26 mouse cellular contexts compared by ENCODE assay signal in genomic region chr12:69788380-69788779, GRCm38 (mm10). TPM values are rescaled to one million over a fixed set of nuclear protein-coding genes. Genes with fewer than 3 reads are reported as not detected.
DNase-seq lines count a peak whose midpoint lies in the region; ATAC-seq and TF ChIP-seq lines count a peak whose summit lies in the region.
"Had no signal": no experiment of that assay in that cellular context is flagged by ENCODE, and none has a peak within 500 bp of the region (broad histone marks: within the 10 kb centered on the region; RNA-seq: fewer than 3 reads in every experiment).

No protein-coding gene starts in this region.

- ATAC-seq in hindbrain, postnatal 0 days: no peak
- ATAC-seq in hindbrain, embryonic 16.5 days: no peak
- ATAC-seq: CD4-positive, CD25-positive, alpha-beta regulatory T cell, adult 4 months; forebrain, embryonic 13.5 days; intestine, embryonic 16.5 days; lung, postnatal 0 days had no signal

- no peaks in the 10 kb centered on the region for H3K9me3 ChIP-seq in hindbrain, postnatal 0 days (ENCODE audit: low read length)
- H3K9me3 ChIP-seq in hindbrain, embryonic 16.5 days (ENCODE audit: control insufficient read depth, low read length): no peaks in the 10 kb centered on the region
- H3K9me3 ChIP-seq: forebrain, embryonic 13.5 days; heart, embryonic 13.5 days; limb, embryonic 10.5 days; limb, embryonic 15.5 days; liver, embryonic 13.5 days; megakaryocyte, embryonic 14.5 days; midbrain, embryonic 12.5 days had no signal

- no peaks in the 10 kb centered on the region for H3K36me3 ChIP-seq in hindbrain, postnatal 0 days (ENCODE audit: insufficient read depth, low read length)
- no peaks in the 10 kb centered on the region for H3K36me3 ChIP-seq in hindbrain, embryonic 16.5 days (ENCODE audit: control insufficient read depth, insufficient read depth, low read length)
- H3K36me3 ChIP-seq: heart, embryonic 13.5 days; limb, embryonic 10.5 days; limb, embryonic 15.5 days; liver, embryonic 13.5 days; midbrain, embryonic 12.5 days had no signal

- TF ChIP-seq CTCF in hindbrain, postnatal 0 days (IDR thresholded peaks at IDR 0.05; ENCODE audit: low read depth): no peak

- no peak overlapping the region for H3K27ac ChIP-seq in hindbrain, postnatal 0 days
- no peak overlapping the region for H3K27ac ChIP-seq in hindbrain, embryonic 16.5 days (ENCODE audit: low read depth, low read length)
- H3K27ac ChIP-seq: forebrain, embryonic 13.5 days; heart, embryonic 13.5 days; limb, embryonic 10.5 days; limb, embryonic 15.5 days; liver, embryonic 13.5 days; midbrain, embryonic 12.5 days had no signal

- DNase-seq in hindbrain, postnatal 0 days (ENCODE audit: low spot score): no peak
- DNase-seq in kidney, postnatal 10 days: peak; percentile 39
- no peak for DNase-seq in kidney, adult 9 months
- DNase-seq in thymus, postnatal 25 days: peak; percentile 6
- DNase-seq in thymus, postnatal 36 days: no peak
- no peak for DNase-seq in adrenal gland, postnatal 10 days
- DNase-seq: adrenal gland, postnatal 25 days; cerebellum, adult 18-20 months; cerebellum, postnatal 25 days; gastrocnemius, postnatal 10 days; heart, postnatal 10 days; layer of hippocampus, adult 9-11 months; liver, embryonic 13.5 days; lung, adult 18-20 months; lung, postnatal 4 days had no signal

- H3K9ac ChIP-seq in hindbrain, postnatal 0 days (replicated peaks; ENCODE audit: low read length): no peak overlapping the region
- no peak overlapping the region for H3K9ac ChIP-seq in hindbrain, embryonic 16.5 days (ENCODE audit: low read depth, low read length)
- H3K9ac ChIP-seq: forebrain, embryonic 13.5 days; heart, embryonic 13.5 days; limb, embryonic 15.5 days; midbrain, embryonic 12.5 days had no signal

- no peak overlapping the region for H3K4me3 ChIP-seq in hindbrain, postnatal 0 days (ENCODE audit: low read length)
- no peak overlapping the region for H3K4me3 ChIP-seq in hindbrain, embryonic 16.5 days (ENCODE audit: low read length)
- H3K4me3 ChIP-seq: forebrain, embryonic 13.5 days; heart, embryonic 13.5 days; limb, embryonic 10.5 days; limb, embryonic 15.5 days; liver, embryonic 13.5 days; megakaryocyte, embryonic 14.5 days; midbrain, embryonic 12.5 days had no signal

- H3K27me3 ChIP-seq in hindbrain, postnatal 0 days (ENCODE audit: insufficient read depth, low read length): no peaks in the 10 kb centered on the region
- H3K27me3 ChIP-seq in hindbrain, embryonic 16.5 days (replicated peaks; ENCODE audit: control insufficient read depth, insufficient read depth, low read length): no peaks in the 10 kb centered on the region

- peak overlapping the region; percentile 99 for H3K4me2 ChIP-seq in hindbrain, postnatal 0 days (ENCODE audit: low read depth, low read length)
- no peak overlapping the region for H3K4me2 ChIP-seq in hindbrain, embryonic 16.5 days (ENCODE audit: low read length)
- H3K4me2 ChIP-seq: forebrain, embryonic 13.5 days; heart, embryonic 13.5 days; limb, embryonic 15.5 days; liver, embryonic 13.5 days; midbrain, embryonic 12.5 days had no signal

- WGBS in hindbrain, postnatal 0 days: 85% methylated on average over 5 of the region's 5 CpGs
- 88% methylated on average over 5 of the region's 5 CpGs for WGBS in hindbrain, embryonic 16.5 days

- 0 out of 2 replicates have a peak, but pooled peaks cover 3% of the 10 kb centered on the region for H3K4me1 ChIP-seq in hindbrain, postnatal 0 days (ENCODE audit: insufficient read depth, low read length)
- H3K4me1 ChIP-seq in hindbrain, embryonic 16.5 days (ENCODE audit: control insufficient read depth, insufficient read depth, low read depth, low read length): peaks cover 9% of the 10 kb centered on the region; the same call in 1 of the 2 replicates

RNA-seq across cellular contexts. Expression of gene Cdkl1, which starts 2.7 kb away (rescaled TPM):
- total RNA-seq in hindbrain, postnatal 0 days (2014; rRNA removed): 28.3 and 51.5 TPM in 2 replicates
- polyA plus RNA-seq in hindbrain, postnatal 0 days (2015; fragmentation: Nextera tagmentation; extraction: Ambion mirVana): 20.2 and 26.7 TPM in 2 replicates
- 13.2 and 16.5 TPM in 2 replicates for polyA plus RNA-seq in hindbrain, embryonic 16.5 days (2015; fragmentation: Nextera tagmentation; extraction: Ambion mirVana)
- total RNA-seq in adrenal gland, postnatal 10 days (2021): 1 to 10 TPM; 3.3 to 4.3 TPM
- total RNA-seq: hematopoietic stem cell, adult 5-6 weeks had no signal
- polyA plus RNA-seq: CD4-positive, CD25-positive, alpha-beta regulatory T cell, adult 4 months had no signal

Comparison
In these comparisons a context has a peak if more than half of its experiments do, and no peak if none do; other contexts are left out.
1. DNase-seq: peak in kidney, postnatal 10 days (single experiment) and thymus, postnatal 25 days (single experiment); none in hindbrain, postnatal 0 days (single experiment), kidney, adult 9 months (single experiment), thymus, postnatal 36 days (0 of 2) and adrenal gland, postnatal 10 days (single experiment).